Mouse (Mus musculus) G1E (cell line): ENCODE results near the gene Arhgap6.

Experiments used
- CTCF ChIP-seq: IDR thresholded peaks from 2 replicates; pipeline ENCODE4 v1.5.1; 2012; ENCODE audit warnings: low read depth, low read length, inconsistent platforms, mixed read lengths
- GATA2 ChIP-seq: IDR thresholded peaks from 2 replicates; pipeline ENCODE4 v1.6.1; 2012; ENCODE audit warnings: low read depth, low read length, inconsistent platforms, borderline replicate concordance

- TF ChIP-seq CTCF (no peak), GATA2 (no peak)
Measured at GRCm38 (mm10) chrX:169187100-169187499, 392.2 kb downstream of the Arhgap6 start, which contains the start of gene Amelx.
